Mouse (Mus musculus) embryonic facial prominence, embryonic 10.5 days (tissue): ENCODE measurements around the gene Akap4. TPM values are rescaled to one million over a fixed set of nuclear protein-coding genes. Genes with fewer than 3 reads are reported as not detected.

Experiments
- polyA plus RNA-seq: library from polyadenylated mRNA; unstranded; fragments of >200 nt; fragmentation: Nextera tagmentation; extraction: Ambion mirVana; gene quantifications from 2 replicates; pipeline ENCODE4 v1.2.1, GENCODE M21; 2016

Gene Akap4
- polyA plus RNA-seq, 1 experiment from 2014 or later: not detected

Other genes with a start within 250 kb of the Akap4 start
- 0.10 and 0.12 TPM in 2 replicates for gene Ccnb3, start 25.9 kb upstream of the Akap4 start, polyA plus RNA-seq